Mouse (Mus musculus): ENCODE data around the gene Rtp2.

- TF ChIP-seq POLR2A (IDR thresholded peaks at IDR 0.05; ENCODE audit: insufficient read depth, low read depth, low read length): no peak
- TF ChIP-seq CTCF (IDR thresholded peaks at IDR 0.05; ENCODE audit: insufficient read depth, low read depth, low read length): no peak
Measured at GRCm38 (mm10) chr16:23953959-23954260, 21.7 kb upstream of the Rtp2 start.

Measured in olfactory bulb, adult 2 months (tissue).